Mouse (Mus musculus): ENCODE measurements around the gene Atg9a. TPM values are rescaled to one million over a fixed set of nuclear protein-coding genes. Genes with fewer than 3 reads are reported as not detected.

Gene Atg9a
- polyA plus RNA-seq, 1 experiment, result 81.6 TPM

DNA sequence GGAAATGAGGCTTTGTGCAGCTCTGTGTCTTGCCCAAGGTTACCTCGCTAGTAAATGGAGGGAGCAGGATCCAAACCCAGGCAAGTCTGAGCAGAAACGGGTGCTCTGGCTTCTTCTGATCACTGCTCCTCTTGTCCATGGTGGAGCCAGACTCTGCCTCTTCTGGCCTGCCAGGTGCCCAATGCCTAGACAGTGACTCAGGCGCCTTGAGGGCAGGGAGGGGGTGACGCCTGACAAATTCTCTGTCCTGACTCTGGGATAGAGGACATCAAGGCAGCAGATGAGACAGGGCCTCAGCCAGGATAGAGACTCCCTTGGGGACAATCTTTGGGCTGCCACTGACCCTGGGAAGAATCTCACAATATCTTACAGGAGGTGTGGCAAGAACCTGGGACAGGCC lies 39.2 kb upstream of the Atg9a start:
- TF ChIP-seq CTCF (IDR thresholded peaks at IDR 0.05; ENCODE audit: borderline replicate concordance, control insufficient read depth, extremely low read depth, insufficient read depth, low read length, poor library complexity) (no peak), POLR2A (IDR thresholded peaks at IDR 0.05; ENCODE audit: control insufficient read depth, extremely low read depth, insufficient read depth, low read length, poor library complexity) (no peak)
- Histone ChIP-seq H3K27ac (ENCODE audit: control insufficient read depth, insufficient read depth, low read length) (no peak overlapping the region), H3K4me1 (replicated peaks; ENCODE audit: control insufficient read depth, insufficient read depth, low read length) (peaks cover 6% of the 10 kb centered on the region), H3K27me3 (ENCODE audit: control insufficient read depth, insufficient read depth, low read length) (no peaks in the 10 kb centered on the region), H3K36me3 (ENCODE audit: control insufficient read depth, insufficient read depth, low read length) (no peaks in the 10 kb centered on the region), H3K4me3 (ENCODE audit: control insufficient read depth, insufficient read depth, low read length) (no peak overlapping the region)
- 97% methylated on average over 4 of the region's 4 CpGs for WGBS
- DNase-seq, result no peak

DNA sequence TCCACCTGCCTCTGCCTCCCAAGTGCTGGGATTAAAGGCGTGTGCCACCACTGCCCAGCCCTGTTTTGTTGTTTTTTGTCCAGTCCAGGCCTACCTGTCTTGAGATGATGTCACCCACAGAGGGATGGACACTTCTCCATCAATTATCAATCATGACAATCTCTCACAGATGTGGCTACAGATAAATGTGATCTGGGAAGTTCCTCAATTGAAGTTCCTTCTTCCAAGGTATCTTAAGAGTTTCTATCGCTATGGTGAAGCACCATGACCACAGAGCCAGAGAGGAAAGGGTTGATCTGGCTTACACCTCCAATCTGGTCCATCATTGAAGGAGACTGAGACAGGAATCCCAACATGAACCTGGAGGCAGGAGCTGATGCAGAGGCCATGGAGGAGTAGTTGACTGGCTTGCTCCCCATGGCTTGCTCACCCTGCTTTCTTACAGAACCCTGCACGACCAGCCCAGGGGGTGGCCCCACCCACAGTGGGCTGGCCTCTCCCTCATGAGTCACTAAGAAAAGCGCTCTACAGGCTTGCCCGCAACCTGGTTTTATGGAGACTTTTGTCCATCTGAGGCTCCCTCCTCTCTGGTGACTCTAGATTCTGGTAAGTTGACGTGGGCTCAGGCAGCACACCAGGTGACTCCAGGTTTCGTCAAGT lies 38.5 kb upstream of the Atg9a start:
- H3K27ac ChIP-seq (ENCODE audit: control insufficient read depth, insufficient read depth, low read length), result no peak overlapping the region
- H3K4me1 ChIP-seq (replicated peaks; ENCODE audit: control insufficient read depth, insufficient read depth, low read length), result peaks cover 7% of the 10 kb centered on the region
- 69% methylated on average over 7 of the region's 7 CpGs for WGBS
- H3K4me3 ChIP-seq (ENCODE audit: control insufficient read depth, insufficient read depth, low read length), result no peak overlapping the region
- TF ChIP-seq POLR2A (IDR thresholded peaks at IDR 0.05; ENCODE audit: control insufficient read depth, extremely low read depth, insufficient read depth, low read length, poor library complexity) (no peak), CTCF (IDR thresholded peaks at IDR 0.05; ENCODE audit: borderline replicate concordance, control insufficient read depth, extremely low read depth, insufficient read depth, low read length, poor library complexity) (no peak)
- no peaks in the 10 kb centered on the region for H3K36me3 ChIP-seq (ENCODE audit: control insufficient read depth, insufficient read depth, low read length)
- no peak for DNase-seq
- H3K27me3 ChIP-seq (ENCODE audit: control insufficient read depth, insufficient read depth, low read length), result no peaks in the 10 kb centered on the region

DNA sequence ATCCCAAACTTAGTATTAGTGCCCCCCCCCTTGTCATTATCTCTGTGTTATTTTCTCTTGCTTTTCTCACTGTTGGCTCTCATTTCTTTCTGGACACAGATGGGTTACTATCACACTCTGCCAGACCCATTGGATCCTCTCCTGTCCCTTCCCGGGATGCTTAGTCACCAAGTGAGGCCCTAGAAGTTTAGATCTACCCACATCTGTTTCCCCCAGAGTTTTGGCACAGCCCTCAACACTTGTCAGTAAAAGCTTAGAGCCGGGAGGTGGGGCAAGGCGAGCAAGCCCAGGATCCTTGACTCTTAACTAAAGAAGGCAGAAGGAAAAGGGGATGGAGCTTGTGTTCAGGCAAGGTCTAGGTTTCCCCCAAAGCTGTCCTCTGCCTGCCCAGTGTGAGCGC lies 37.2 kb upstream of the Atg9a start:
- Histone ChIP-seq H3K36me3 (ENCODE audit: control insufficient read depth, insufficient read depth, low read length) (no peaks in the 10 kb centered on the region), H3K27me3 (ENCODE audit: control insufficient read depth, insufficient read depth, low read length) (no peaks in the 10 kb centered on the region), H3K27ac (ENCODE audit: control insufficient read depth, insufficient read depth, low read length) (no peak overlapping the region), H3K4me1 (replicated peaks; ENCODE audit: control insufficient read depth, insufficient read depth, low read length) (peaks cover 11% of the 10 kb centered on the region), H3K4me3 (ENCODE audit: control insufficient read depth, insufficient read depth, low read length) (no peak overlapping the region)
- no peak for TF ChIP-seq POLR2A (IDR thresholded peaks at IDR 0.05; ENCODE audit: control insufficient read depth, extremely low read depth, insufficient read depth, low read length, poor library complexity)
- no peak for TF ChIP-seq CTCF (IDR thresholded peaks at IDR 0.05; ENCODE audit: borderline replicate concordance, control insufficient read depth, extremely low read depth, insufficient read depth, low read length, poor library complexity)
- WGBS, result 48% methylated on average over 4 of the region's 4 CpGs
- DNase-seq, result no peak

DNA sequence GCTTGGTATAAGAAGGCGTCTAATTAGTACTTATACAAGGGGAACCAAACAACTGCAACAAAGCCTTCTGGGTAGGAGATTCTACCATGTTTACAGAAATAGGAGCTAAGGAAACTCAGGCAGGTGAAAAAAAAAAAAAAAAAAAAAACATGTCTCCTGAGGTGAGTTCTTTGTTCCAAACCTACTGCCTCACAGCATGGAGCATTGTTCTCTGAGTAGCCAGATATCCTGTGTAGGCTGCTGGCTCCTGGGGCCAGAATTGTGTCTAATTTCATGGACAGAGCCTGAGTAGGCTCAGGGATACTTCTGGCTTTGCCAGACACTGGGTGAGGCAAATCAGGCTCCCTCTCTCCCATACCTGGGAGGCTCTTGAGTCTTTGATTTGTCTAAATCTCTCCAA lies 35.7 kb upstream of the Atg9a start:
- WGBS, result 96% methylated on average over 1 of the region's 1 CpGs
- no peak for TF ChIP-seq POLR2A (IDR thresholded peaks at IDR 0.05; ENCODE audit: control insufficient read depth, extremely low read depth, insufficient read depth, low read length, poor library complexity)
- TF ChIP-seq CTCF (IDR thresholded peaks at IDR 0.05; ENCODE audit: borderline replicate concordance, control insufficient read depth, extremely low read depth, insufficient read depth, low read length, poor library complexity), result no peak
- Histone ChIP-seq H3K36me3 (ENCODE audit: control insufficient read depth, insufficient read depth, low read length) (no peaks in the 10 kb centered on the region), H3K27ac (ENCODE audit: control insufficient read depth, insufficient read depth, low read length) (no peak overlapping the region), H3K27me3 (ENCODE audit: control insufficient read depth, insufficient read depth, low read length) (no peaks in the 10 kb centered on the region), H3K4me1 (replicated peaks; ENCODE audit: control insufficient read depth, insufficient read depth, low read length) (peaks cover 21% of the 10 kb centered on the region), H3K4me3 (ENCODE audit: control insufficient read depth, insufficient read depth, low read length) (no peak overlapping the region)
- no peak for DNase-seq

DNA sequence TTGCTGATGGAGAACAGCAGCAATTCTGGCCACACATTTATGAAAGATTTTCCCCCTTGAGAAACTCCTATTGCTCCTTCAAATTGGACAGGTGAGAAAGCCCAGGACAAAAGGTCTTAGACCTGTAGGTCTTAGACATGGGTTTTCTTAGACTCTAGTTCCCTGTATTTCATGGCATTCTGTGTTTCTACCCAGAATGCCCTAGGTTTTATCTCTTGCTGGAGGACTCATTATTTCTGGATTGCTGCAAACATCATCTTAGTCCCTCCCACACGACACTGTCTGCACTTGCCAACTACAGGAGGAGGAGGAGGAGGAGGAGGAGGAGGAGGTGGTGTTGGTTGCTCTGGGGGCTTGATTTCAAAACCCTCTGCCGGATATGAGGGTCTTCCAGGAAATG lies 34.1 kb upstream of the Atg9a start:
- Histone ChIP-seq H3K27me3 (ENCODE audit: control insufficient read depth, insufficient read depth, low read length) (no peaks in the 10 kb centered on the region), H3K36me3 (ENCODE audit: control insufficient read depth, insufficient read depth, low read length) (no peaks in the 10 kb centered on the region), H3K4me1 (replicated peaks; ENCODE audit: control insufficient read depth, insufficient read depth, low read length) (peaks cover 30% of the 10 kb centered on the region), H3K27ac (ENCODE audit: control insufficient read depth, insufficient read depth, low read length) (no peak overlapping the region; the same call in 1 of the 2 replicates), H3K4me3 (ENCODE audit: control insufficient read depth, insufficient read depth, low read length) (no peak overlapping the region)
- TF ChIP-seq CTCF (IDR thresholded peaks at IDR 0.05; ENCODE audit: borderline replicate concordance, control insufficient read depth, extremely low read depth, insufficient read depth, low read length, poor library complexity) (no peak), POLR2A (IDR thresholded peaks at IDR 0.05; ENCODE audit: control insufficient read depth, extremely low read depth, insufficient read depth, low read length, poor library complexity) (no peak)
- DNase-seq, result no peak
- WGBS, result 49% methylated on average over 2 of the region's 2 CpGs

DNA sequence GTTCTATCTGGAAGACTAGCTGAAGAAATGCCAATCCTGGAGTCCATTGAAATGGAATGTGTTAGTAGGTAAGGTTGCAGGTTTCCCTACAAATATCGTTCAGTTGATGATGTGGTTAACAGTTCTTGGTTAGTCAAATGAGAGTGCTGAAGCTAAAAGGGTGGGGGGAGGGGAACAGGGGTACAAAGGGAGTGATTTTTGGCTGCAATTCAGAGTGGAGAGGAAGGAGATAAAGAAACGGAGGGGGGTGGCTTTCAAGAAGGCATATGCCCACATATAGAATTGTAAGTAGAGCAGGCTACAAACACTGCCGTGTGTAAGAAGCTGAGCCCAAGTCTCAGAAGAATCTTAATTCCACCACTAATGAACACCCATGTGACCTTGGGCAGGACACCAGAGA lies 33.5 kb upstream of the Atg9a start:
- no peaks in the 10 kb centered on the region for H3K27me3 ChIP-seq (ENCODE audit: control insufficient read depth, insufficient read depth, low read length)
- no peaks in the 10 kb centered on the region for H3K36me3 ChIP-seq (ENCODE audit: control insufficient read depth, insufficient read depth, low read length)
- no peak overlapping the region for H3K4me3 ChIP-seq (ENCODE audit: control insufficient read depth, insufficient read depth, low read length)
- H3K27ac ChIP-seq (ENCODE audit: control insufficient read depth, insufficient read depth, low read length), result no peak overlapping the region; the same call in 1 of the 2 replicates
- no peak for TF ChIP-seq POLR2A (IDR thresholded peaks at IDR 0.05; ENCODE audit: control insufficient read depth, extremely low read depth, insufficient read depth, low read length, poor library complexity)
- TF ChIP-seq CTCF (IDR thresholded peaks at IDR 0.05; ENCODE audit: borderline replicate concordance, control insufficient read depth, extremely low read depth, insufficient read depth, low read length, poor library complexity), result no peak
- H3K4me1 ChIP-seq (replicated peaks; ENCODE audit: control insufficient read depth, insufficient read depth, low read length), result peaks cover 30% of the 10 kb centered on the region
- DNase-seq, result no peak
- 7% methylated on average over 3 of the region's 3 CpGs for WGBS

DNA sequence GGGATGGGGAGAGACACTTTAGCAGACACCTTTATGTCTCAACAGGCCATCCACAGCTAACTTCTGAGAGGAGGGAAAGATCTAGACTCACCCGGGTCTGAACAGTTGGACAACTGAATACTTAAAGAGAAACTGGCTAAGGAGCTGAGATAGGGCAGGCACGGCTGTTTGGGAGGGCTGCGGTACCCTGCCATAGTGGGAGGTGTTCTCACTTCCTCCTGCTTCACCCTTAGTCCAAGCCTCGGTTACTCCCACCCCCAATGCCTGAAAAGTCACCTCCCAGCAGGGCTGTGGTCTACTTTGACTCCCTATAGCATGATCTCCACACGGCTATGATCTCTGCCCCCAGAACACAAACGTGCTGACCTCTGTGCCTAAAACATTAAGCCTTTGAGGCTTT lies 31.5 kb upstream of the Atg9a start:
- peak; percentile 43 for DNase-seq
- TF ChIP-seq POLR2A (IDR thresholded peaks at IDR 0.05; ENCODE audit: control insufficient read depth, extremely low read depth, insufficient read depth, low read length, poor library complexity), result no peak
- no peak for TF ChIP-seq CTCF (IDR thresholded peaks at IDR 0.05; ENCODE audit: borderline replicate concordance, control insufficient read depth, extremely low read depth, insufficient read depth, low read length, poor library complexity)
- no peak overlapping the region for H3K4me3 ChIP-seq (ENCODE audit: control insufficient read depth, insufficient read depth, low read length)
- 3% methylated on average over 6 of the region's 6 CpGs for WGBS
- H3K4me1 ChIP-seq (replicated peaks; ENCODE audit: control insufficient read depth, insufficient read depth, low read length), result peaks cover 36% of the 10 kb centered on the region
- peak overlapping the region; percentile 75 for H3K27ac ChIP-seq (ENCODE audit: control insufficient read depth, insufficient read depth, low read length)
- H3K36me3 ChIP-seq (ENCODE audit: control insufficient read depth, insufficient read depth, low read length), result no peaks in the 10 kb centered on the region
- no peaks in the 10 kb centered on the region for H3K27me3 ChIP-seq (ENCODE audit: control insufficient read depth, insufficient read depth, low read length)

All from thymus, adult 2 months (tissue).